Mouse (Mus musculus) forebrain, embryonic 13.5 days (tissue): ENCODE measurements at regions not wholly inside any gene's neighbourhood (a gene's known extent, or its start where the extent isn't known, plus 50 kb on each side); places are given as distances from the start of the nearest gene placed in this dataset.

Source experiments
- ATAC-seq: fragments of 200-750 bp; cut with Nextera tagmentation; 2 replicates; pipeline ENCODE4 v1.8.0; 2017
- H3K27ac ChIP-seq: fragments of 300-500 bp; sonication (generic); 2 replicates; pipeline ENCODE4 v1.5.1; 2015; ENCODE audit warnings: inconsistent platforms, mild to moderate bottlenecking, moderate library complexity
- H3K27me3 ChIP-seq: fragments of 300-500 bp; sonication (generic); 2 replicates; pipeline ENCODE4 v1.6.1; 2015; ENCODE audit warnings: mild to moderate bottlenecking, inconsistent platforms
- H3K36me3 ChIP-seq: fragments of 300-500 bp; sonication (generic); 2 replicates; pipeline ENCODE4 v1.6.1; 2015; ENCODE audit warnings: mild to moderate bottlenecking, inconsistent platforms; ENCODE audit not compliant: poor library complexity, severe bottlenecking
- H3K4me1 ChIP-seq: fragments of 300-500 bp; sonication (generic); 2 replicates; pipeline ENCODE4 v1.6.1; 2015; ENCODE audit warnings: inconsistent platforms
- H3K4me2 ChIP-seq: fragments of 300-500 bp; sonication (generic); 2 replicates; pipeline ENCODE4 v1.6.1; 2015; ENCODE audit warnings: inconsistent platforms, mild to moderate bottlenecking, moderate library complexity
- H3K4me3 ChIP-seq: fragments of 300-500 bp; sonication (generic); 2 replicates; pipeline ENCODE4 v1.5.1; 2015; ENCODE audit warnings: mild to moderate bottlenecking, inconsistent platforms
- H3K9ac ChIP-seq: fragments of 300-500 bp; sonication (generic); 2 replicates; pipeline ENCODE4 v1.6.1; 2015; ENCODE audit warnings: mild to moderate bottlenecking, inconsistent platforms
- H3K9me3 ChIP-seq: fragments of 300-500 bp; sonication (generic); replicated peaks from 2 replicates; pipeline ENCODE4 v1.6.1; 2016; ENCODE audit warnings: inconsistent platforms
- WGBS: fragments of 180-500 bp; shearing (Covaris S2); methylation state at CpG from one replicate; pipeline ENCODE4 v1.1.7; 2015; 5-methylcytosine and 5-hydroxymethylcytosine counted together

- no peaks in the 10 kb centered on the region for H3K27me3 ChIP-seq
- H3K27ac ChIP-seq, result no peak overlapping the region
- 81% methylated on average over 7 of the region's 7 CpGs for WGBS
- no peak overlapping the region for H3K4me3 ChIP-seq
- H3K4me2 ChIP-seq, result no peak overlapping the region
- H3K9ac ChIP-seq, result no peak overlapping the region
- no peaks in the 10 kb centered on the region for H3K9me3 ChIP-seq
- ATAC-seq, result no peak
- no peaks in the 10 kb centered on the region for H3K36me3 ChIP-seq
- no peaks in the 10 kb centered on the region for H3K4me1 ChIP-seq
Observed at GRCm38 (mm10) chr9:40598431-40598831, 67.2 kb upstream of the Gramd1b start.

GRCm38 (mm10) chr9:40587421-40587820, 56.2 kb upstream of the Gramd1b start:
- no peak overlapping the region for H3K9ac ChIP-seq
- H3K36me3 ChIP-seq, result no peaks in the 10 kb centered on the region
- H3K9me3 ChIP-seq, result no peaks in the 10 kb centered on the region
- H3K4me1 ChIP-seq, result no peaks in the 10 kb centered on the region
- WGBS, result 70% methylated on average over 2 of the region's 2 CpGs
- no peaks in the 10 kb centered on the region for H3K27me3 ChIP-seq
- H3K4me2 ChIP-seq, result no peak overlapping the region
- no peak overlapping the region for H3K4me3 ChIP-seq
- ATAC-seq, result no peak
- no peak overlapping the region for H3K27ac ChIP-seq

- 90% methylated on average over 7 of the region's 7 CpGs for WGBS
- Histone ChIP-seq H3K36me3 (no peaks in the 10 kb centered on the region), H3K4me2 (no peak overlapping the region), H3K27ac (no peak overlapping the region), H3K9me3 (no peaks in the 10 kb centered on the region), H3K9ac (no peak overlapping the region), H3K4me3 (no peak overlapping the region), H3K4me1 (no peaks in the 10 kb centered on the region), H3K27me3 (no peaks in the 10 kb centered on the region)
- ATAC-seq, result no peak
Observed at GRCm38 (mm10) chr9:40586581-40586980, 55.4 kb upstream of the Gramd1b start.

GRCm38 (mm10) chr9:40583554-40583953, 52.4 kb upstream of the Gramd1b start:
- Histone ChIP-seq H3K9me3 (no peaks in the 10 kb centered on the region), H3K4me1 (no peaks in the 10 kb centered on the region), H3K27me3 (no peaks in the 10 kb centered on the region), H3K9ac (no peak overlapping the region), H3K36me3 (no peaks in the 10 kb centered on the region), H3K27ac (no peak overlapping the region), H3K4me3 (no peak overlapping the region), H3K4me2 (no peak overlapping the region)
- WGBS, result 55% methylated on average over 11 of the region's 11 CpGs
- peak; percentile 50; the same call in 1 of the 2 replicates for ATAC-seq

- 72% methylated on average over 2 of the region's 2 CpGs for WGBS
- Histone ChIP-seq H3K36me3 (no peaks in the 10 kb centered on the region), H3K4me2 (no peak overlapping the region), H3K9ac (no peak overlapping the region), H3K27ac (no peak overlapping the region), H3K4me1 (no peaks in the 10 kb centered on the region), H3K4me3 (no peak overlapping the region), H3K27me3 (no peaks in the 10 kb centered on the region), H3K9me3 (no peaks in the 10 kb centered on the region)
- no peak for ATAC-seq
Observed at GRCm38 (mm10) chr9:40581854-40582253, 50.7 kb upstream of the Gramd1b start.
